Mouse (Mus musculus): Measurements from ENCODE around the gene Magt1.
"Not testable (repeated sequence)": the region's sequence is repeated elsewhere in the genome, so short reads cannot be mapped to it uniquely, and the experiment has no call there.

Gene Magt1

DNA sequence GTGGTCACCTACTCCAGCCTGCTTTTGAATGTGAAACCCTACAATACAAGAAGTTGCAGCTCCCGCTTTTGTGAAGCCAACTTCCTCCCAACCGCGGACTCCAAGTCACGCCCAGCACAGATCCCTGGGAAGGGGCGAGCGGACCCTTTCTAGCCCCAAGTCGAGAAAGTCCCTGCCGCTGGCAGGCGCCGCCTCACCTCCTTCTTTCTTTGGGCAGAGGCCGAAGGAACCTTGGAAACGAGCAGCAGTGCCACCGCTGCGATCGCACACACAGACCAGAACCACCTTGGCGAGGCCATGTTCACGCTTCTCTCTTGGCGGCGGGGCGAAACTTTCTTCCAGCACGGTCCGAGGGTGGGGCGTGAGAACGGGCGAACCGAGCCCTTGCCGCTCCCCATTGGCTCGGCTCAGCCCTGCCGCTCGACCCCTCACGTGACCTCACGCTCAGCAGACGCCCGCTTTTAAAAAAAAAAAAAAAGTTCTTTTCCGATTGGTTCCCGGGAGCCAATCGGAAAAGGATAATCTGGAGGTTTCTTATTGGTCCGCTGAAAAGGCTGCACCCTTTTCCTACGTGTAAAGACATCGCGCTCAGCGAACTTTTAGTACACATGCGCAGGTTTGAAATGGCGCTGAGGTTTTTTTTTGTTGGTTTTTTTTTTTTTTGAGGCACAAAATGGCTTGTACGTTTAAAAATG is at the start of gene Magt1:
Gene Magt1, minus strand, starts transcription at position 442 of the 695 bp plus-strand sequence.
- DNase-seq (ENCODE audit: extremely low spot score): peak; percentile 76

DNA sequence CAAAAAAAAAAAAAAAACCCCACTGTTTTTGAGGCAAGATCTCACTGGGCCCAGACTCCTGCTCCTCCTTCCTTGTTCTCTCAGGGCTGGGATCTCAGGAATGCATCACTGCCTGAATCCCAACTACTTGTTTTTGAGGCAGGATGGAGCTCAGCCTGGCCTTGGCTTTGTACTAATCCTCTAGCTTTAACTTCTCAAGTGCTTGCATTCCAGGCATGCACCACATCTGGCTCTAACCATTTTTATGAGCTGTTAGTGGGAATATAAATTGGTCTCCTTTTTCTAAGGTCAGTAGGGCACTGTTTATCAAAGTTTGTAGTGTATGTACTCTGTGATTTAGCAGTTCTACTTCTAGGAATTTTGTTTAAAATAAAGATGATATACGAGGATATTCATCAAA is 36.5 kb upstream of the Magt1 start:
- no peak for DNase-seq (ENCODE audit: extremely low spot score)

DNA sequence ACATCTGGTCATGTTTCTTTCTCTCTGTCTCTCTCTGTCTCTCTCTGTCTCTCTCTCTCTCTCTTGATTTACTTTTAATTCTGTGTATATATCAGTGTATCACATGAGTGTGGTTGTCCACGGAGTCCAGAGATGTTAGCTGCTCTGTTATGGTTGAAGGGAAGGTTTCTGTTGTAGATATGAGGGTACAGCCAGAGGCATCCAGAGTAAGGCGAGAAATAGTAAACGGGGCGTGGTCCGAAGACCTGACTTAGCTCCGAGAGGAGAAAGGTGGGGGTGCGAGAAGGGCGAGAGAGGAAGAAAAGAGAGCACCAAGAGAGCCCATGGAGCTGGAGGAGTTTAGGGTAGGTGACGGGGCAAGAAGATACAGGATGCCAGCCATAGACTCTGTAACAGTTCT is 34.2 kb upstream of the Magt1 start:
- no peak for DNase-seq (ENCODE audit: extremely low spot score)

DNA sequence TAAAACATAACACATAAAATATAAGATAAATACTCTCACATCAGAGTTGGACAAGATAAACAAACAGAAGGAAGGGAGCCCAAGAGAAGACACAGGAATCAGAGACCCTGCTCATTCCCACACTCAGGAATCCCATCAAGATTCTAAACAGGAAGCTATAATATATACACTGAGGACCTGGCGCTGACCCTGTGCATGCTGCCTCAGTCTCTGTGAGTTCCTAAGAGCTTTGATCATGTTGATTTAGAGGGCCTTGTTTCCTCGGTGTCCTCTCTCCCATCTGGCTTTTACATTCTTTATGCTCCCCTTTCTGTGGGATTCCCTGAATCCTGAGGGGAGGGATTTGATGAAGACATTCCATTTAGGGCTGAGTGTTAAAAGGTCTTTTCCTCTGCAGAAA is 33.7 kb upstream of the Magt1 start:
- DNase-seq (ENCODE audit: extremely low spot score): peak; percentile 19

DNA sequence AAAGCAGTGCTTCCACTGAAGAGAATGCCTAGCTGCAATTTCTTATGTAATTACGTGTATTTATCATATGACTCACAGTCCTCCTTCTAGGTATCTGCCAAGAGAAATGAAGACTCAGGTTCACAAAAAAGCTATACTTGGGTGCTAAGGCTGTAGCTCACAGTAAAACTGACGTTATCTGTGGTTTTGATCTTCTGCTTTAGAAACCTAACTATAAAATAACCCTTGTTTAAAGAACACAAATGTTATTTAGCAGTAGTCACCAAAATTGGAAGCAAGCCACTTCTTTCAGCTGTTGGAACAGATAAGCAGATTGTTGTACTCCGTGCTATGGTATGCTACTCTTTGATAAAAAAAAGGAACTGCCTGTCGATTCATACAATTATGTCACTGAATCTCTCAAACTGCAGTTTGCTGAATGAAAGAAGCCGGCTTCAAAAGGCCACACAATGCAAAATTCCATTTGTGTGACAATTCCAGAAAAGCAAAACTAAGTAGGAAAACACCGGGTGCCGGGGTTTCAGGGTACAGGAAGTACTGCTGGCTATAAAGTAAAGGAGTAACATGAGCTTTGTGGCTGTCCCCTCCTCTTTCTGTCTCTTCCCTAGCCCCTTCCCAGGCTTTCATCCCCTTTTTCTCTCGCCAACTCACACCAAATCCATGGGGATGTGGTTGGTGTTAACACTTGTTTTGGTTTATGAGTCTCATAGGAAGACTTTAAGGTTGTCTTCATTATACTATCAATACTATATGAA is 32.3 kb upstream of the Magt1 start:
- DNase-seq (ENCODE audit: extremely low spot score): no peak

DNA sequence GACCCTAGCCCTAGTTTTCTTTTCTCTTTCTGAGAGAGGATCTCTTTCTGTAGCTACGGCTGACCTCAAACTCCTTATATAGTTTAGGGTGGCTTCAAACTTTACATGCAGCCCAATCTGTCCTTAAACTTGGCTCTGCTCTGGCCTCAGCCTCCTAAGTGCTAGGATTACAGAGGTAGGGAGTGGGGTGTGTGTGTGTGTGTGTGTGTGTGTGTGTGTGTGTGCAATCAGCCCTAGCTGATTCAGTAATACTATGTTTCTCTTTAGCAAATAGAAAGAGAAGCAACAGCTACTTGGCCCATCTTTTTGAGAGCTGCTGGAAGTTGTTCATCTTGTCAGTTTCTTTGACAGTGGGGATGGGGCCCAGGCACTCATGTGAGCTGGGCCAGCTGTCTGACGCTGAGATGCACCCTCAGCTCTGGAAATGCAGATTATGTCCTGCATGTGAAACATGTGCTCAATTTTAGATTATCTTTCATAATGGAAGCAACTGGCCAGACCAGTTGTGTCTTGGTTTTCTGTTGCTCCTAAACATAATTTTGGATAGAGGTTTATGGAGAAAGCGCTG is 25.6 kb upstream of the Magt1 start:
- no peak for DNase-seq (ENCODE audit: extremely low spot score)

DNA sequence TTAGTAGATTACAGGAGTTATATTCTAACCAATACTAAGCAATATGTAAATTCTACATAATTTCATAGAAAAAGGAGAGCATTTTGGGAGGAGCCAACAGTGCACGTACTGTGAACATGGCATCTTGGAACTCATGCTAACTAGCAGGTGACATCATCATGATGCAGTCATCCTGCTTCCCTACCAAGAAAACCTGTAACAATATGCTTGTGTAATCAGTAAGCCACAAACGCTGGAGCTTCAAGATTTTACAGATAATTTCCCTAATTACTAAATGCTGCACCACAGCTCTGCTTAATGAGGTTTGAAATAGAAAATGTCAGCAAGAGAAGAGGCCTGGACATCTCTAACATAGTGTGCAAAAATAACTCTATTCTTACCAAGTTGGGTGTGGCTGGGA is 24.0 kb upstream of the Magt1 start:
- no peak for DNase-seq (ENCODE audit: extremely low spot score)

DNA sequence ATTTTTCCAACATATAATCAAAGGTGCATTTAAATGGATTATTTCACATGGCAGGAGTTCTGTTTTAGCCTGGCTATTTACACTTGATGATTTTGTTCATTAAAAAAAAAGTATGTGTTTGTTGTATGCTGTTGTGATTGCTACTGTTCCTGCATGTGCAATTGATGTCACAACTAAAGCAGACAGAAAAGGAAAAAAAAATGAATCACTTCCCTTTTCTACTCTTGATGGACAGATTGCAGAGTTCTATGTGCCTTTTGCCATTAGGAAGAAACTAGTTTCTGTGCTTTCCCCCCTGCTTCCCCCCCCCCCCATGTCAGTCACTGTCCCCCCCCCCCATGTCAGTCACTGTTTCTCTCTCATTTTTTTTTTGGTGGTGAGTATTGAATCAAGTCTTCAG is 19.4 kb upstream of the Magt1 start:
- no peak for DNase-seq (ENCODE audit: extremely low spot score)

DNA sequence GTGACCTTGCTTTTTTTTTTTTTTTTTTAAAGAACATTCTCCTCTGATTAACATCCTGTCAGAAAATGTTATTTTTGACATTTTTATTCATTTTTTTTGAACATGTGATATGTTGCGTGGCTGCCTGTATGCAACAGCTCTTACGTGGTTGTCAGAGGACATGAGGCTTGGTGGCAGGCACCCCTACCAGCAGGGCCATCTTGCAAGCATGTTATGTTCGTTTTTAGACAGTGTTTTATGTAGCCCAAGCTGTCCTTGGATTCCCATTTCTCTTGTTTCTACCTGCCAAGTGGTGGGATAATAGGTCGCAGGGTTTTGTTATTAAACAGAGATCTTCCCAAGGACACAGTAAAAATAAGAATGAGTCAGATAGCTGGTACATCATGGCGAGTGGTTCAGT is 18.5 kb upstream of the Magt1 start:
- no peak for DNase-seq (ENCODE audit: extremely low spot score)

DNA sequence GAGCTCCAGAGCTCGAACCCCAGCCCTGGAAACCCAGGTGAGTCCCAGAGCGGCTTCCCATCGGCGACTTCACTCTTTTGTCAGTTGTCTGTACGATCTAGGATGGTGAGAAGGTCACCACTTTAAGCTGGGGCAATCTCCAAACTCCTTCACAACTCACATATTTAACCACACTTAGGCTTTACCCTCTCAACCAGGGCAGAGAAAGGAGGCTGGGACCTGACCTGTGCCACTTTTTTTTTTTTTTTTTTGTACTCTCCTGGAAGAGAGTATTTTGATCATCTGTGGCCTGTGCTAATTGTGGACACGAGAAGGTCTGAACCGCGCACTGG is 15.6 kb upstream of the Magt1 start:
- no peak for DNase-seq (ENCODE audit: extremely low spot score)

DNA sequence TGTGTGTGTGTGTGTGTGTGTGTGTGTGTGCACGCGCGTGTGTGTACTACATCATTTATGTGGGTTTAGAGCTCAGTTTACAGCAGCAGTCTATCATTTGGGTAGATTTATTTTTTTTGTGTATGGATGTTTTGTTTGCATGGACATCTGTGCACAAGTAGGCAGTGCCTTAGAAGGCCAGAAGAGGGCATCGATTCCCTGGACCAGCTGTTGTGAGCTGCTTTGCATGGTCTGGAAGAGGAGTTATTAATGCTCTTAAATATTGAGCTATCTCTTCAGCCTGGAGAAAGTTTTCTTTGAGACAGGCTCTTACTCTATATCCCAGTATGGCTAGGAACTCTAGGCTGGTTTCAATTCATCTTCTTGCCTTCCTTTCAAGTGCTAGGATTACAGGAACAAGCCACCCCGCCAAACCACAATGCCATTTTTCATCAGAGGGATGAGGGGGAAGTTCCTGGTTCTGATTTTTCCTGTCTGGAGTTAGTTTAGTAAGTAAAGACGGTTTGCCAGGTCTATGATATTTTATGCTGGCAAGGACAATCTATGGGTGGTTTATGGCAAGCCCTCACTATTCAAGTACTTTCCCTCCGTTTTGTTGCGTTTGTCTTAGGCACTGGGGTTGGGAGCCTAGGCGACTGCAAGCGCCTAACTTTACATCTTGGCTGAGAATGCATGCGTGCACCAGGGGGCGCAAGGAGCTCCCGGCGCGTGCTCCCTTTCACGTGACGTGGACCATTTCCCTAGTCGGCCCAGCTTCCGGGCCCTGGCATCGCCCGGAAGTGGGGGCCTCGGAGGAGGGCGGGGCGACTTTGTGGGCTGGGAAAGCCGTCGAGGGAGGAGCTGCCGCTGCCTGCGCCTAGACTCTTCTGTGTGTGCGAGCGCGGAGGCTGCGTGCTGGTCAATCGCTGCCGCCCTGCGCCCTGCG is 15.0 kb upstream of the Magt1 start, which contains the start of gene Atp7a:
Gene Atp7a, plus strand, starts transcription at position 859 of the 925 bp plus-strand sequence.
- peak; percentile 87 for DNase-seq (ENCODE audit: extremely low spot score)

DNA sequence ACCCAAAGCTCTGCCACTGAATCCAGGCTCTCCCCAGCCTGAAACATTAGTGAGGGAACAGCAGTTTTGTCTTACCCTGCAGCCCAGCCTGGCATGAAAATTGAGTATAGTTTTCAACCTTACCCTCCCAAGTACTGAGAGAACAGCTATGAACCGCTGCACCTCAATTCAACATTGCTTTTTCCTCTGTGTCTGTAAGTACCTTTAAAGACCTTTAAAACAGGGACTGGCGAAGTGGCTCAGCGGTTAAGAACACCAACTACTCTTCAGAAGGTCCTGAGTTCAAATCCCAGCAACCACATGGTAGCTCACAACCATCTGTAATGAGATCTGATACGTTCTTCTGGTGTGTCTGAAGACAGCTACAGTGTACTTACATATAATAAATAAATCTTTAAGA is 5.8 kb upstream of the Magt1 start:
- no peak for DNase-seq (ENCODE audit: extremely low spot score)

DNA sequence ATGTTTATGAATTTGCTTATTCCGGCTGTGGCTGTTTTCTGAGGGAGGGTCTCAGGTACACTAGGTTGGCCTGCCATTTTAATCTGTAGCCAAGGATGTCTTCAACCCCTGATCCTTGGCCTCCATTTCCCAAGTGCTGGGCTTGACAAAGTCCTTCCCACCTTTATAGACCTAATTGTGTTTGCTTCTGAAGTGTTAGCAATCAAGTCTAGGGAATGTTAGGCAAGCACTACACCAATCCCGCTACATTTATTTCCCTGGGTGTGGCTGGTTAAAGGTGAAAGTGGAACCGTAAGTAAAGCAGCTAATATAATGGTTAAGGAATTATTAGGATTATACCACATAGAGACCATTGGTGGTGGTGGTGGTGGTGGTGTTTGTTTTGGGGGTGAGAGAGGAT is 5.4 kb upstream of the Magt1 start:
- no peak for DNase-seq (ENCODE audit: extremely low spot score)

DNA sequence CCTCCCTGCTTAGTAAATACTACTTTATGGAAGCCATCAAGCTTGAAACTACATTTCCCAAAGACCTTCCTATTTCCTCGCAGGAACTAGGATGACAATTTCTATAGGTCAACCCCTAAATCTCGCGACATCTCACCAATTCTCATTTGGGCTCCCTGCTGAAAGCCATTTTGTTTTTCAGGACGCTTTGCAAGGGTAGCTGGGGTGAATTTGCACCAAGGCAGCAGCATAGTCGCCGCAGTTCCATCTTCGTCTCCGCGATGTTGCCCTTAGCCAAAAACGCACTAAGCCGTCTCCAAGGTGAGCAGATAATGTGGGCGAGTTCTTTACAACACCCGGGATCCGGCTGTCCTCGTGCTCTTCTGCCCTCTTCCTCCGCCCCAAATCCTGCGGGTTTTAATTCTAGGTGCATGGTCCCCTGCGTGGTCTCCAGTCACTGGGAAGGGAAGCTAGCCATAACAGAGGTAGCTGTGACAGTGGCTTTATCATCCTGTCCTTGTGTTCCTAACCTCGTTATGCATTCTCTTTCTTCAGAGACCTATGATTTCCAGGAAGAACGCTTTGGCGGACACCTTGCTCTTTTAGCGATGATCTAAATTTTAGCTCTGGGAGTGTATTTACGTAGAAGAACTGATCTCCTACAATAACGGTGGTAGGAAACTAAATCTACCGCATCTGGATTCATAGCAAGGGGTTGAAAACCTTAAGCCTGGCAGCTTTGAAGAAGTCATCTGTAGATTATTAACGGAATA is 4.0 kb upstream of the Magt1 start, which contains the start of gene Cox7b:
Gene Cox7b, plus strand, starts transcription at position 130 of the 752 bp plus-strand sequence.
- DNase-seq (ENCODE audit: extremely low spot score): peak; percentile 80

DNA sequence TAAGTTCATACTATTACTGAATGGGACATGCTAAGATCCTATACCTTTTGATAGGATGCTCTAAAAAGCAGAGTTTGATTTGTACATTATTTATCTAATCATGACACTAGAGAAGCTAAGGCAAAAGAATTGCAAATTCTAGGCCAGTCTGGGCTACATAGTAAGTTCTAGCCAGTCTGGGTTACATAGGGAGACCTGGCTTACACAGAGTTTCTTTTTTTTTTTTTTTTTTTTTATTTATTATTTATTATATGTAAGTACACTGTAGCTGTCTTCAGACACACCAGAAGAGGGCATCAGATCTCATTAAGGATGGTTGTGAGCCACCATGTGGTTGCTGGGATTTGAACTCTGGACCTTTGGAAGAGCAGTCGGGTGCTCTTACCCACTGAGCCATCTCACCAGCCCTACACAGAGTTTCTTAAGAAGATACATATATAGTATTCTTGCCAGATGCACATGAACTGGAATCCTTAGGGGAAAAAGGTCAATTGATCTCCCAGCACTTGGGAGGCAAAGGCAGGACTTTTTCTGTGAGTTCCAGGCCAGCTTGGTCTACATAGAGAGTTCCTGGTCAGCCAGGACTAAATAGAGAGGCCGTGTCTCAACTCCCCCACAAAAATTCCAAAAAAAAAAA is 3.2 kb upstream of the Magt1 start:
- DNase-seq (ENCODE audit: extremely low spot score): not testable (repeated sequence)

DNA sequence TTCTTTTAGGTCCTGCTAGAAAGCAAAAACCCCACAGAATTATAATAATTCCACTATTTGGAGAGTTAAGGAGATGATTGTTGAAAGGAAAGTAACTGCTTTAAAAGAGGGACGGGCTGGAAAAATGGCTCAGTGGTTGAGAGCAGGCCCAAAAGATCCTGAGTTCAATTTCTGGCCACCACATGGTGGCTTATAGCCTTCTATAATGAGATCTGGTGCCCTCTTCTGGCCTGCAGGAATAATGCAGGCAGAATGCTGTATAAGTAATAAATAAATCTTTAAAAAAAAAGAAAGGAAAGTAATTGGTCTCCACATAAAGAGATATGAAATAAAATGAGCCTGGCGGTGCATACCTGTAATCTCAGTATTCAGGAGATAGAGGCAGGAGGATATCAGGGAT is 1.5 kb upstream of the Magt1 start:
- DNase-seq (ENCODE audit: extremely low spot score): peak; percentile 20

DNA sequence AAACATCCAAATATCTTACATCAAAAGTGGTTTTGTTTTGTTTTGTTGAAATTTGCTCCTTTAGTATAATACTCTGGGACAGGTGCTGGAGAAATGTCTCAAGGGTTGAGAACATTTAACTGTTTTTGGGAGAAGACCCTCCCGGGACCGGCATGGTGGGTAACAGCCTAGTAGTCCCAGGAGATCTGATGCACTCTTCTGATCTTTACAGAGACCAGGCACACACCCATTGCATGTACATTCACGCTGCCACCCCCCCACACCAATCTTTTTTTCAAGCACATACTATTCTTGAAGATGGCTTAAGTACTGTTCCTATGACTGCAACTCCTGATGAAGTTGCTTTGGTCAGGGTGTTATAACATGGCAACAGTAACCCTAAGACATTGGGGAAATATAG is 853 bp upstream of the Magt1 start:
- DNase-seq (ENCODE audit: extremely low spot score): no peak

DNA sequence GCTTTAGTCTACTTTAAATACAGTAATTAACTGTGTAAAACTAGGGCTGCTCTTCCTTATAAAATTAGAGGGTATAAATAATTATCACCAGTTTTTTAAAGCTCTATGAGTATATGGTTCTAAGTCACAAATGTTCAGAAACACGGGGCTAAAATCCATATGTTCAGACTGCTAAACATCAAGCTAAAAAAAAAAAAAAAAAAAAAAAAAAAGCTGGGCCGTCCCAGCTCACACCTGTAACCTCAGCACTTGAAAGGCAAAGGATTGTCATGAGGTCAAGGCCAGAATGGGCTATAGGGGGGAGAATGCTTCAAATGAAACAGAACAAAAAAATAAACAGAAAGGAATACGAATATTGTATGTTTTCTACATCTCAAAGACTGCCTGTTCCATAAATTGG is 944 bp downstream of the Magt1 start:
- DNase-seq (ENCODE audit: extremely low spot score): no peak

DNA sequence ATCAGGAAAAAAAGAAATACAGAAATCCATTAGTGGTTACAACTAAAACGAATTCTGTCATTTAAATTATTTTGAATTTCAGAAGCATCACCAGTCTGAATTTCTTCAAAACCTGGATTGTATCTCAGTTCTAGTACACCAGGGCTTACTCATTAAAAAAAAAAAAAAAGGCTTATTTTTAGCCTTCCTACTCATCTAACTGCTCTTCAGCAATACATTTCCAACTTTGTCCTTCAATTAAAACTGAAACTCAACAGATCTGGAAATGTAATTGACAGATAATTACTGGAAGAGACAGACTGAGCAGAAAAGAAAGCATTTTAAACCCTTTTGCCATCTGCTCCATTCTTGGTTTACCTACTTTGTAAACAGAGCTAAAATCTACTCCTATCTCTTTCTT is 10.1 kb downstream of the Magt1 start:
- DNase-seq (ENCODE audit: extremely low spot score): no peak

DNA sequence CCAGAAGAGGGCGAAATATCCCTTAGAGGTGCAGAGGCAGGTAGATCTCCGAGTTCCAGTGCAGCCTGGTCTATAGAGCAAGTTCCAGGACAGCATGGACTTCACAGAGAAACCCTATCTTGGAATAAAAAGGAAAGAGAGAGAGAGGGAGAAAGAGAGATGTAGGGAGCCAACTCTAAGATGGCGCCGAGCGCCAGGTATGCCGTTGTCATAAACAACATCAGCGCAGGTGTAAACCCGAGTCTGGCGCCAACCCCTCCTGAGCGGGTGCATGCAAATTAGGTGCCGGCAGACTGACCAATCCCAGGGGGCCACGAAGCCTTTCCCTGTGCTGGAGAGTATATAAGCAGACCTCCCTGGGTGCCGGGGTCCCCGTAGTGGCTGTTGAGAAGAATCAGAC is 54.6 kb downstream of the Magt1 start:
- not testable (repeated sequence) for DNase-seq (ENCODE audit: extremely low spot score)

DNA sequence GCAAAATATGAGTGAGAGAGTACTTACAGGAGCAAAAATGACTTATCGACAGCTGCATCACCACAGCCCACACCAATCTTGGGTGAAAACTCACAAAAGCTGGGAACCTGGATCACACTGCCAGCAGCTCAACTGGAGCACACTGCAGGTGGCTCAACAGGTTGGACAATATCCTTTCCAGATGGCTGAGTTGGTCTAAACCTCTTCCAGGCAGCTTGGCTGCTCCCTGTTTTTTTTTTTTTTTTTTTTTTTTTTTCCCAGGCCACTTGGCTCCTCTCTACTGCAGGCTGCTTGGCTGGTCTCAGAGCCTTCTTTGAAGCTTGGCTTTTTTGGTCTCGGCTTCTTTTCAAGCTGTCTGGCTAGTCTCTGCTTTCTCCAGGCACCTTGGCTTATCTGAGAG is 57.7 kb downstream of the Magt1 start:
- no peak for DNase-seq (ENCODE audit: extremely low spot score)

Measured in embryo, embryonic 9.5 days (tissue).